Mouse (Mus musculus): Measurements from ENCODE around the gene Myo3b. TPM values are rescaled to one million over a fixed set of nuclear protein-coding genes. Genes with fewer than 3 reads are reported as not detected.

The Myo3b gene
- polyA plus RNA-seq, 1 experiment from 2014 or later, result not detected

- no peak for ATAC-seq
Observed at GRCm38 (mm10) chr2:70151930-70152329, 113.0 kb downstream of the Myo3b start.

GRCm38 (mm10) chr2:70155226-70155836 lies 116.4 kb downstream of the Myo3b start:
- Histone ChIP-seq H3K36me3 (ENCODE audit: control insufficient read depth, insufficient read depth) (no peaks in the 10 kb centered on the region), H3K27me3 (replicated peaks; ENCODE audit: control insufficient read depth, insufficient read depth, low read length) (no peaks in the 10 kb centered on the region), H3K9ac (ENCODE audit: low read depth, low read length) (no peak overlapping the region), H3K27ac (ENCODE audit: low read depth, low read length) (no peak overlapping the region), H3K4me2 (replicated peaks; ENCODE audit: low read depth) (no peak overlapping the region), H3K9me3 (ENCODE audit: control insufficient read depth) (no peaks in the 10 kb centered on the region), H3K4me3 (ENCODE audit: low read depth, low read length) (no peak overlapping the region), H3K4me1 (replicated peaks; ENCODE audit: control insufficient read depth, insufficient read depth, low read length) (no peaks in the 10 kb centered on the region)
- 83% methylated on average over 8 of the region's 8 CpGs for WGBS
- no peak for TF ChIP-seq CTCF (IDR thresholded peaks at IDR 0.05; ENCODE audit: low read depth)
- ATAC-seq, result no peak

More at GRCm38 (mm10) chr2:70151930-70152329, 113.0 kb downstream of the Myo3b start:
- Histone ChIP-seq H3K9me3 (ENCODE audit: control insufficient read depth) (no peaks in the 10 kb centered on the region), H3K36me3 (ENCODE audit: control insufficient read depth, insufficient read depth) (no peaks in the 10 kb centered on the region), H3K9ac (ENCODE audit: low read depth, low read length) (no peak overlapping the region), H3K4me2 (replicated peaks; ENCODE audit: low read depth) (no peak overlapping the region), H3K4me1 (replicated peaks; ENCODE audit: control insufficient read depth, insufficient read depth, low read length) (no peaks in the 10 kb centered on the region), H3K4me3 (ENCODE audit: low read depth, low read length) (no peak overlapping the region), H3K27me3 (replicated peaks; ENCODE audit: control insufficient read depth, insufficient read depth, low read length) (no peaks in the 10 kb centered on the region), H3K27ac (ENCODE audit: low read depth, low read length) (no peak overlapping the region)
- TF ChIP-seq CTCF (IDR thresholded peaks at IDR 0.05; ENCODE audit: low read depth), result no peak
- 65% methylated on average over 3 of the region's 3 CpGs for WGBS

GRCm38 (mm10) chr2:70159543-70159942 lies 120.6 kb downstream of the Myo3b start:
- no peak for ATAC-seq

GRCm38 (mm10) chr2:70166231-70166630 lies 127.3 kb downstream of the Myo3b start:
- H3K4me2 ChIP-seq (replicated peaks; ENCODE audit: low read depth), result no peak overlapping the region
- no peaks in the 10 kb centered on the region for H3K4me1 ChIP-seq (replicated peaks; ENCODE audit: control insufficient read depth, insufficient read depth, low read length)
- H3K27ac ChIP-seq (ENCODE audit: low read depth, low read length), result no peak overlapping the region
- no peak for ATAC-seq
- no peaks in the 10 kb centered on the region for H3K9me3 ChIP-seq (ENCODE audit: control insufficient read depth)
- H3K9ac ChIP-seq (ENCODE audit: low read depth, low read length), result no peak overlapping the region
- no peak for TF ChIP-seq CTCF (IDR thresholded peaks at IDR 0.05; ENCODE audit: low read depth)
- no peaks in the 10 kb centered on the region for H3K36me3 ChIP-seq (ENCODE audit: control insufficient read depth, insufficient read depth)
- H3K27me3 ChIP-seq (replicated peaks; ENCODE audit: control insufficient read depth, insufficient read depth, low read length), result no peaks in the 10 kb centered on the region
- 57% methylated on average over 3 of the region's 3 CpGs for WGBS
- no peak overlapping the region for H3K4me3 ChIP-seq (ENCODE audit: low read depth, low read length)

More at GRCm38 (mm10) chr2:70159543-70159942, 120.6 kb downstream of the Myo3b start:
- Histone ChIP-seq H3K4me1 (replicated peaks; ENCODE audit: control insufficient read depth, insufficient read depth, low read length) (no peaks in the 10 kb centered on the region), H3K27ac (ENCODE audit: low read depth, low read length) (no peak overlapping the region), H3K4me2 (replicated peaks; ENCODE audit: low read depth) (no peak overlapping the region), H3K9ac (ENCODE audit: low read depth, low read length) (no peak overlapping the region), H3K9me3 (ENCODE audit: control insufficient read depth) (no peaks in the 10 kb centered on the region), H3K27me3 (replicated peaks; ENCODE audit: control insufficient read depth, insufficient read depth, low read length) (no peaks in the 10 kb centered on the region), H3K4me3 (ENCODE audit: low read depth, low read length) (no peak overlapping the region), H3K36me3 (ENCODE audit: control insufficient read depth, insufficient read depth) (no peaks in the 10 kb centered on the region)
- WGBS, result 51% methylated on average over 8 of the region's 8 CpGs
- no peak for TF ChIP-seq CTCF (IDR thresholded peaks at IDR 0.05; ENCODE audit: low read depth)

GRCm38 (mm10) chr2:70167944-70168935 lies 129.3 kb downstream of the Myo3b start:
- 60% methylated on average over 17 of the region's 17 CpGs for WGBS
- H3K4me2 ChIP-seq (replicated peaks; ENCODE audit: low read depth), result no peak overlapping the region
- H3K9me3 ChIP-seq (ENCODE audit: control insufficient read depth), result no peaks in the 10 kb centered on the region

GRCm38 (mm10) chr2:70170469-70170868 lies 131.5 kb downstream of the Myo3b start:
- no peaks in the 10 kb centered on the region for H3K4me1 ChIP-seq (replicated peaks; ENCODE audit: control insufficient read depth, insufficient read depth, low read length)
- WGBS, result 85% methylated on average over 5 of the region's 5 CpGs
- no peaks in the 10 kb centered on the region for H3K27me3 ChIP-seq (replicated peaks; ENCODE audit: control insufficient read depth, insufficient read depth, low read length)
- no peak overlapping the region for H3K4me2 ChIP-seq (replicated peaks; ENCODE audit: low read depth)
- H3K36me3 ChIP-seq (ENCODE audit: control insufficient read depth, insufficient read depth), result no peaks in the 10 kb centered on the region
- ATAC-seq, result no peak
- H3K27ac ChIP-seq (ENCODE audit: low read depth, low read length), result no peak overlapping the region
- no peak for TF ChIP-seq CTCF (IDR thresholded peaks at IDR 0.05; ENCODE audit: low read depth)
- no peak overlapping the region for H3K9ac ChIP-seq (ENCODE audit: low read depth, low read length)
- H3K4me3 ChIP-seq (ENCODE audit: low read depth, low read length), result no peak overlapping the region
- no peaks in the 10 kb centered on the region for H3K9me3 ChIP-seq (ENCODE audit: control insufficient read depth)

More at GRCm38 (mm10) chr2:70167944-70168935, 129.3 kb downstream of the Myo3b start:
- no peaks in the 10 kb centered on the region for H3K27me3 ChIP-seq (replicated peaks; ENCODE audit: control insufficient read depth, insufficient read depth, low read length)
- H3K27ac ChIP-seq (ENCODE audit: low read depth, low read length), result no peak overlapping the region
- H3K9ac ChIP-seq (ENCODE audit: low read depth, low read length), result no peak overlapping the region
- ATAC-seq, result no peak
- no peak for TF ChIP-seq CTCF (IDR thresholded peaks at IDR 0.05; ENCODE audit: low read depth)
- H3K36me3 ChIP-seq (ENCODE audit: control insufficient read depth, insufficient read depth), result no peaks in the 10 kb centered on the region
- H3K4me3 ChIP-seq (ENCODE audit: low read depth, low read length), result no peak overlapping the region
- no peaks in the 10 kb centered on the region for H3K4me1 ChIP-seq (replicated peaks; ENCODE audit: control insufficient read depth, insufficient read depth, low read length)

Data from intestine, postnatal 0 days (tissue).